Mouse (Mus musculus): ENCODE measurements around the gene Tcl1b4. TPM values are rescaled to one million over a fixed set of nuclear protein-coding genes. Genes with fewer than 3 reads are reported as not detected.
A peak's percentile ranks its signal among the peaks of the same experiment; 100 is the strongest.
"Not testable (repeated sequence)": the region's sequence is repeated elsewhere in the genome, so short reads cannot be mapped to it uniquely, and the experiment has no call there.

The Tcl1b4 gene
- total and polyA plus RNA-seq, 2 experiments, result not detected

- not testable (repeated sequence) for H3K79me2 ChIP-seq (ENCODE audit: control insufficient read depth, insufficient read depth, low read length); H3K9ac ChIP-seq (ENCODE audit: low read depth, low read length); H3K4me3 ChIP-seq (ENCODE audit: insufficient read depth, low read depth, low read length); H3K36me3 ChIP-seq (ENCODE audit: control insufficient read depth, insufficient read depth, low read length); H3K27me3 ChIP-seq (ENCODE audit: control insufficient read depth, insufficient read depth, low read length); H3K4me1 ChIP-seq (ENCODE audit: control insufficient read depth, insufficient read depth, low read length); DNase-seq (ENCODE audit: extremely low read depth, low read depth, low spot score); H3K27ac ChIP-seq (replicated peaks; ENCODE audit: insufficient read depth, low read depth, low read length)
- WGBS, result 20% methylated on average over 2 of the region's 2 CpGs
- TF ChIP-seq CTCF (IDR thresholded peaks at IDR 0.05; ENCODE audit: low read depth, low read length), result peak; percentile 23; the same call in 1 of the 2 replicates
Observed at GRCm38 (mm10) chr12:105174318-105174717, 27.4 kb upstream of the Tcl1b4 start.

- not testable (repeated sequence) for H3K27me3 ChIP-seq (ENCODE audit: control insufficient read depth, insufficient read depth, low read length); H3K36me3 ChIP-seq (ENCODE audit: control insufficient read depth, insufficient read depth, low read length); H3K4me3 ChIP-seq (ENCODE audit: insufficient read depth, low read depth, low read length); H3K79me2 ChIP-seq (ENCODE audit: control insufficient read depth, insufficient read depth, low read length); H3K9ac ChIP-seq (ENCODE audit: low read depth, low read length); DNase-seq (ENCODE audit: extremely low read depth, low read depth, low spot score); H3K27ac ChIP-seq (replicated peaks; ENCODE audit: insufficient read depth, low read depth, low read length); H3K4me1 ChIP-seq (ENCODE audit: control insufficient read depth, insufficient read depth, low read length)
- 62% methylated on average over 3 of the region's 3 CpGs for WGBS
Observed at GRCm38 (mm10) chr12:105176044-105176443, 25.7 kb upstream of the Tcl1b4 start, which contains the start of gene Tcl1b5. Tcl1b5 (plus strand) TSS chr12:105176344.

GRCm38 (mm10) chr12:105181040-105181644 is 20.6 kb upstream of the Tcl1b4 start:
- 62% methylated on average over 4 of the region's 4 CpGs for WGBS
- H3K9ac ChIP-seq (ENCODE audit: low read depth, low read length); DNase-seq (ENCODE audit: extremely low read depth, low read depth, low spot score); H3K36me3 ChIP-seq (ENCODE audit: control insufficient read depth, insufficient read depth, low read length); H3K79me2 ChIP-seq (ENCODE audit: control insufficient read depth, insufficient read depth, low read length); H3K4me1 ChIP-seq (ENCODE audit: control insufficient read depth, insufficient read depth, low read length); H3K4me3 ChIP-seq (ENCODE audit: insufficient read depth, low read depth, low read length); H3K27me3 ChIP-seq (ENCODE audit: control insufficient read depth, insufficient read depth, low read length); H3K27ac ChIP-seq (replicated peaks; ENCODE audit: insufficient read depth, low read depth, low read length): not testable (repeated sequence)

- 33% methylated on average over 2 of the region's 2 CpGs for WGBS
- not testable (repeated sequence) for H3K9ac ChIP-seq (ENCODE audit: low read depth, low read length); H3K79me2 ChIP-seq (ENCODE audit: control insufficient read depth, insufficient read depth, low read length); H3K27me3 ChIP-seq (ENCODE audit: control insufficient read depth, insufficient read depth, low read length); DNase-seq (ENCODE audit: extremely low read depth, low read depth, low spot score); H3K27ac ChIP-seq (replicated peaks; ENCODE audit: insufficient read depth, low read depth, low read length); H3K36me3 ChIP-seq (ENCODE audit: control insufficient read depth, insufficient read depth, low read length); H3K4me3 ChIP-seq (ENCODE audit: insufficient read depth, low read depth, low read length); H3K4me1 ChIP-seq (ENCODE audit: control insufficient read depth, insufficient read depth, low read length)
- TF ChIP-seq CTCF (IDR thresholded peaks at IDR 0.05; ENCODE audit: low read depth, low read length), result peak; percentile 36
Observed at GRCm38 (mm10) chr12:105188980-105189379, 12.8 kb upstream of the Tcl1b4 start.

- not testable (repeated sequence) for H3K27ac ChIP-seq (replicated peaks; ENCODE audit: insufficient read depth, low read depth, low read length); H3K4me3 ChIP-seq (ENCODE audit: insufficient read depth, low read depth, low read length); H3K27me3 ChIP-seq (ENCODE audit: control insufficient read depth, insufficient read depth, low read length); DNase-seq (ENCODE audit: extremely low read depth, low read depth, low spot score); H3K9ac ChIP-seq (ENCODE audit: low read depth, low read length); H3K4me1 ChIP-seq (ENCODE audit: control insufficient read depth, insufficient read depth, low read length); H3K36me3 ChIP-seq (ENCODE audit: control insufficient read depth, insufficient read depth, low read length); H3K79me2 ChIP-seq (ENCODE audit: control insufficient read depth, insufficient read depth, low read length)
- WGBS, result 90% methylated on average over 6 of the region's 6 CpGs
Observed at GRCm38 (mm10) chr12:105190743-105191142, 11.0 kb upstream of the Tcl1b4 start, which contains the start of gene Tcl1b3. Tcl1b3 (plus strand) TSS chr12:105191043.

- not testable (repeated sequence) for H3K79me2 ChIP-seq (ENCODE audit: control insufficient read depth, insufficient read depth, low read length); H3K36me3 ChIP-seq (ENCODE audit: control insufficient read depth, insufficient read depth, low read length); H3K9ac ChIP-seq (ENCODE audit: low read depth, low read length); DNase-seq (ENCODE audit: extremely low read depth, low read depth, low spot score); H3K4me1 ChIP-seq (ENCODE audit: control insufficient read depth, insufficient read depth, low read length); H3K4me3 ChIP-seq (ENCODE audit: insufficient read depth, low read depth, low read length); H3K27me3 ChIP-seq (ENCODE audit: control insufficient read depth, insufficient read depth, low read length); H3K27ac ChIP-seq (replicated peaks; ENCODE audit: insufficient read depth, low read depth, low read length)
- 58% methylated on average over 7 of the region's 7 CpGs for WGBS
Observed at GRCm38 (mm10) chr12:105199684-105200497, 1.9 kb upstream of the Tcl1b4 start.

All from liver, adult 2 months (tissue).